Mouse (Mus musculus) myocyte (in vitro differentiated cells): ENCODE measurements around the gene Sptbn2. TPM values are rescaled to one million over a fixed set of nuclear protein-coding genes. Genes with fewer than 3 reads are reported as not detected.

Experiments used
- H3K27me3 ChIP-seq: one replicate; pipeline ENCODE4 v1.6.1; 2011; ENCODE audit not compliant: control insufficient read depth, insufficient read depth, insufficient read length
- H3K36me3 ChIP-seq: one replicate; pipeline ENCODE4 v1.6.1; 2011; ENCODE audit not compliant: control insufficient read depth, insufficient read depth
- H3K4me2 ChIP-seq: one replicate; pipeline ENCODE4 v1.6.1; 2011; ENCODE audit warnings: low read depth, control low read depth
- H3K4me3 ChIP-seq: one replicate; pipeline ENCODE4 v1.5.1; 2011; ENCODE audit warnings: mild to moderate bottlenecking, control low read depth, moderate library complexity
- H3K79me2 ChIP-seq: one replicate; pipeline ENCODE4 v1.6.1; 2011; ENCODE audit not compliant: control insufficient read depth, insufficient read depth
- H3ac ChIP-seq: one replicate; pipeline ENCODE4 v1.6.1; 2011; ENCODE audit not compliant: control insufficient read depth, insufficient read length
- CEBPB ChIP-seq: IDR thresholded peaks from 2 replicates; pipeline ENCODE4 v1.6.1; 2011; ENCODE audit warnings: mild to moderate bottlenecking, moderate library complexity; ENCODE audit not compliant: poor library complexity, insufficient read depth, severe bottlenecking
- E2F4 ChIP-seq: IDR thresholded peaks from one replicate; pipeline ENCODE4 v1.6.1; 2011; ENCODE audit warnings: mild to moderate bottlenecking, control low read depth, moderate library complexity; ENCODE audit not compliant: insufficient read depth
- MAX ChIP-seq: IDR thresholded peaks from one replicate; pipeline ENCODE4 v1.6.1; 2011; ENCODE audit warnings: low read depth, mild to moderate bottlenecking, control low read depth
- MYOD1 ChIP-seq, 3 experiments: IDR thresholded peaks; one replicate each; pipeline ENCODE4 v1.6.1; 2011; ENCODE audit warnings: control low read depth in 2 of 3, low read depth in 2 of 3, mild to moderate bottlenecking in 2 of 3, moderate library complexity in 1 of 3; ENCODE audit not compliant: insufficient read length in 2 of 3, control insufficient read depth in 1 of 3
- MYOG ChIP-seq, 3 experiments: IDR thresholded peaks; one replicate each; pipeline ENCODE4 v1.6.1; 2011; ENCODE audit warnings: control low read depth in 2 of 3, low read depth in 2 of 3, mild to moderate bottlenecking in 2 of 3; ENCODE audit not compliant: insufficient read length in 2 of 3, control insufficient read depth in 1 of 3, insufficient read depth in 1 of 3
- POLR2A ChIP-seq: IDR thresholded peaks from one replicate; pipeline ENCODE4 v1.6.1; 2011; ENCODE audit warnings: low read depth, mild to moderate bottlenecking, control low read depth, moderate library complexity; ENCODE audit not compliant: insufficient read length
- POLR2AphosphoS2 ChIP-seq: IDR thresholded peaks from one replicate; pipeline ENCODE4 v1.6.1; 2011; ENCODE audit warnings: low read depth, control low read depth; ENCODE audit not compliant: insufficient read length
- REST ChIP-seq: IDR thresholded peaks from one replicate; pipeline ENCODE4 v1.6.1; 2011; ENCODE audit warnings: mild to moderate bottlenecking, control low read depth, moderate library complexity; ENCODE audit not compliant: insufficient read depth, insufficient read length
- SRF ChIP-seq: IDR thresholded peaks from one replicate; pipeline ENCODE4 v1.6.1; 2011; ENCODE audit warnings: low read depth; ENCODE audit not compliant: control insufficient read depth, insufficient read length
- TCF12 ChIP-seq: IDR thresholded peaks from one replicate; pipeline ENCODE4 v1.6.1; 2011; ENCODE audit warnings: mild to moderate bottlenecking, control low read depth; ENCODE audit not compliant: poor library complexity, insufficient read depth, severe bottlenecking
- TCF3 ChIP-seq: IDR thresholded peaks from one replicate; pipeline ENCODE4 v1.6.1; 2011; ENCODE audit warnings: low read depth, control low read depth; ENCODE audit not compliant: insufficient read length
- USF1 ChIP-seq: IDR thresholded peaks from one replicate; pipeline ENCODE4 v1.6.1; 2011; ENCODE audit warnings: low read depth, mild to moderate bottlenecking, control low read depth, moderate library complexity
- polyA plus RNA-seq: library from polyadenylated mRNA; unstranded; fragments of >200 nt; fragmentation: generic; extraction: Trizol; gene quantifications from one replicate; pipeline ENCODE4 v1.2.1, GENCODE M21; 2012; ENCODE audit warnings: missing spikeins

Gene Sptbn2
- polyA plus RNA-seq, 1 experiment: 0.56 TPM

DNA sequence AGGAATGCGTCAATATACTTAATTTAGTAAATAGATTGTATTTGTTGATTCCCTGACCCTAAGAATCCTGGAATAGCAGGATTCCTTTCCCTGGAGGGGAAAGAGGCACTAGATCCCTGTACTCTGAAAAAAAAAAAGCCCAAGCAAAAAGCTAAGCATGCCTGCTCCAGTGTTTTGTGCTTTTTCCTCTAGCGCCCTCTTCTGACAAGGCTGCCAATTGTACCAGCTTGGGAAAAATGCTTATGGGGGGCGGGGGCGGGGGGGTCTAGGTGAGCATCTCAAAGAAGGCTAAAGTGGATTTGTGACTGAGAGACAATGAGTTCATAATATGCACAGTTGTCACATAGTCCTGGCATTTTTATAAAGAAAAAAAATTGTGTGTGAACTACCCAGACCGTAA is 32.6 kb downstream of the Sptbn2 start:
- no peaks in the 10 kb centered on the region for H3K79me2 ChIP-seq
- TF ChIP-seq TCF12 (no peak), CEBPB (no peak), REST (no peak), TCF3 (no peak), SRF (no peak), USF1 (no peak), MAX (no peak), MYOD1 (IDR thresholded peaks at IDR 0.05; ENCODE audit: control insufficient read depth in 1 of 3, insufficient read length in 2 of 3, low read depth in 2 of 3) (no peak), E2F4 (no peak), POLR2A (no peak), POLR2AphosphoS2 (no peak), MYOG (IDR thresholded peaks at IDR 0.05; ENCODE audit: control insufficient read depth in 1 of 3, insufficient read depth in 1 of 3, insufficient read length in 2 of 3, low read depth in 2 of 3) (no peak)
- no peak overlapping the region for H3K4me3 ChIP-seq
- no peak overlapping the region for H3ac ChIP-seq
- H3K36me3 ChIP-seq: no peaks in the 10 kb centered on the region
- no peak overlapping the region for H3K4me2 ChIP-seq
- no peaks in the 10 kb centered on the region for H3K27me3 ChIP-seq

DNA sequence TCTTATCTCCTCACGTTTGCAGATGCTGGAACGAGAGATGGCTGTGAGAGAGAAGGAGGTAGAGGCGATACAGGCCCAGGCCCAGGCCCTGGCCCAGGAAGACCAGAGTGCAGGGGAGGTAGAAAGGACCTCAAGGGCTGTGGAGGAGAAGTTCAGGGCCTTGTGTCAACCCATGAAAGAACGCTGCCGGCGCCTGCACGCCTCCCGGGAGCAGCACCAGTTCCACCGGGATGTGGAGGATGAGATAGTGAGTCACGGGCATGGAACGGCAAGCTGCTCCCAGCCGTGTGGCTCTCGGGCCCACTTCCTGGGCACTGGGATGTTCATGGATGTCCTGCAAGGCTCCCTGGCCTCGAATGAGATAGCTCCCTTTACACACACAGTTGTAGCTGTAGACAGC is 33.1 kb downstream of the Sptbn2 start:
- Histone ChIP-seq H3K4me2 (no peak overlapping the region), H3K36me3 (no peaks in the 10 kb centered on the region), H3ac (no peak overlapping the region), H3K4me3 (no peak overlapping the region), H3K27me3 (no peaks in the 10 kb centered on the region), H3K79me2 (no peaks in the 10 kb centered on the region)
- TF ChIP-seq TCF3 (no peak), CEBPB (no peak), TCF12 (no peak), SRF (no peak), E2F4 (no peak)

DNA sequence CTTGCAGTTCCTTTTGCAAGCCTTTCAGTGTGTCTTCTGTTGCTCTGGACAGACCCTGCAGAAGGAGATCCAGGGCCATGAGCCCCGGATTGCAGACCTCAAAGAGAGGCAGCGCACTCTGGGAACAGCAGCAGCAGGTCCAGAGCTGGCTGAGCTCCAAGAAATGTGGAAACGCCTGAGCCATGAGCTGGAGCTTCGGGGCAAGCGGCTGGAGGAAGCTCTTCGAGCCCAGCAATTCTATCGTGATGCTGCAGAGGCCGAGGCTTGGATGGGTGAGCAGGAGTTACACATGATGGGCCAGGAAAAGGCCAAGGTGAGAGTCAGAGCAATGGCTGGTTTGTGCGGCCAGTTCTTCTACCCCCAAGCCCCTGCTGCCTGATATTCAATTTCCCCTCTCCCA is 34.1 kb downstream of the Sptbn2 start:
- H3K4me3 ChIP-seq: no peak overlapping the region
- no peaks in the 10 kb centered on the region for H3K27me3 ChIP-seq
- no peaks in the 10 kb centered on the region for H3K36me3 ChIP-seq
- H3K4me2 ChIP-seq: no peak overlapping the region
- H3ac ChIP-seq: no peak overlapping the region
- no peak for TF ChIP-seq MAX
- no peak for TF ChIP-seq REST
- TF ChIP-seq POLR2A: no peak
- TF ChIP-seq TCF3: no peak
- TF ChIP-seq POLR2AphosphoS2: no peak
- TF ChIP-seq SRF: no peak
- no peak for TF ChIP-seq CEBPB
- no peak for TF ChIP-seq MYOD1 (IDR thresholded peaks at IDR 0.05; ENCODE audit: control insufficient read depth in 1 of 3, insufficient read length in 2 of 3, low read depth in 2 of 3)
- no peak for TF ChIP-seq USF1
- no peak for TF ChIP-seq E2F4
- no peak for TF ChIP-seq MYOG (IDR thresholded peaks at IDR 0.05; ENCODE audit: control insufficient read depth in 1 of 3, insufficient read depth in 1 of 3, insufficient read length in 2 of 3, low read depth in 2 of 3)
- TF ChIP-seq TCF12: no peak
- no peaks in the 10 kb centered on the region for H3K79me2 ChIP-seq

DNA sequence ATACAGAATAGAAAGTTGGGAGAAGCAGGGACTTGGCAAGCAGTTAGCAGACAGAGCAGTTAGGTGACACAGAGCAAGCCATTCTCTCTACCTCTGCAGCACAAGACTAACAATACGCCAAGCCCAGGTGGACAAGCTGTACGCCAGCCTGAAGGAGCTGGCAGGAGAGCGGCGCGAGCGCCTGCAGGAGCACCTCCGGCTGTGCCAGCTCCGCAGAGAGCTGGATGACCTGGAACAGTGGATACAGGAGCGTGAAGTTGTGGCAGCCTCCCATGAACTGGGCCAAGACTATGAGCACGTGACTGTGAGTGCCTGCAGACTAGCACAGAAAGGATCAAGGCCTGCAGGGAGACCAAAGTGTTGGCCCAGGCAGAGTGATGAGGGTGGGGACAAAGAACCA is 34.7 kb downstream of the Sptbn2 start:
- TF ChIP-seq POLR2AphosphoS2: no peak
- TF ChIP-seq CEBPB: no peak
- no peak for TF ChIP-seq REST
- no peak for TF ChIP-seq TCF12
- no peak for TF ChIP-seq TCF3
- TF ChIP-seq E2F4: no peak
- TF ChIP-seq MYOD1 (IDR thresholded peaks at IDR 0.05; ENCODE audit: control insufficient read depth in 1 of 3, insufficient read length in 2 of 3, low read depth in 2 of 3): no peak
- no peak for TF ChIP-seq MAX
- Histone ChIP-seq H3ac (no peak overlapping the region), H3K27me3 (no peaks in the 10 kb centered on the region), H3K4me2 (no peak overlapping the region), H3K4me3 (no peak overlapping the region), H3K36me3 (no peaks in the 10 kb centered on the region), H3K79me2 (no peaks in the 10 kb centered on the region)

DNA sequence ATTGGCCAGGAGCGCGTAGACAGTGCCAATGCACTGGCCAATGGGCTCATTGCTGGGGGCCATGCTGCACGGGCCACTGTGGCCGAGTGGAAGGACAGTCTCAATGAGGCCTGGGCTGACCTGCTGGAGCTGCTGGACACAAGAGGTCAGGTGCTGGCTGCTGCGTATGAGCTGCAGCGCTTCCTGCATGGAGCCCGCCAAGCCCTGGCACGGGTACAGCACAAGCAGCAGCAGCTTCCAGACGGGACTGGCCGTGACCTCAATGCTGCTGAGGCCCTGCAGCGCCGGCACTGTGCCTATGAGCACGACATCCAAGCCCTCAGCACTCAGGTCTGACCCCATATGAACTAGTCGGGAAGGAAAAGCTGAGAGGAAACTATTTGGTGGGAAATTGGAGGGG is 35.6 kb downstream of the Sptbn2 start:
- H3K27me3 ChIP-seq: no peaks in the 10 kb centered on the region
- no peak overlapping the region for H3K4me3 ChIP-seq
- no peak overlapping the region for H3K4me2 ChIP-seq
- H3ac ChIP-seq: no peak overlapping the region
- TF ChIP-seq POLR2A (no peak), POLR2AphosphoS2 (peak; percentile 39)
- no peaks in the 10 kb centered on the region for H3K36me3 ChIP-seq
- H3K79me2 ChIP-seq: no peaks in the 10 kb centered on the region
